Mouse (Mus musculus): Measurements from ENCODE around the gene Tnfaip1. TPM values are rescaled to one million over a fixed set of nuclear protein-coding genes. Genes with fewer than 3 reads are reported as not detected.

The Tnfaip1 gene
- polyA plus RNA-seq, 1 experiment, result 30.1 TPM

GRCm38 (mm10) chr11:78550168-78551058 lies 14.3 kb upstream of the Tnfaip1 start, which contains the start of gene Tmem97:
Gene Tmem97 (minus strand): TSS chr11:78550777.
- Histone ChIP-seq H3K4me1 (ENCODE audit: control insufficient read depth, insufficient read depth, insufficient read length, low read length) (no peaks in the 10 kb centered on the region; the same call in 1 of the 2 replicates), H3K4me3 (ENCODE audit: insufficient read depth, low read depth, low read length) (peak within 1 kb of the TSS; percentile 69), H3K27ac (replicated peaks; ENCODE audit: low read depth, low read length) (no peak within 1 kb of the TSS)

- Histone ChIP-seq H3K4me1 (ENCODE audit: control insufficient read depth, insufficient read depth, insufficient read length, low read length) (no peaks in the 10 kb centered on the region; the same call in 1 of the 2 replicates), H3K27ac (replicated peaks; ENCODE audit: low read depth, low read length) (no peak overlapping the region), H3K4me3 (ENCODE audit: insufficient read depth, low read depth, low read length) (peak overlapping the region; percentile 69)
These were observed 13.4 kb upstream of the Tnfaip1 start for GRCm38 (mm10) chr11:78549491-78549987.

- no peak overlapping the region for H3K27ac ChIP-seq (replicated peaks; ENCODE audit: low read depth, low read length)
- no peak overlapping the region for H3K4me3 ChIP-seq (ENCODE audit: insufficient read depth, low read depth, low read length)
- no peaks in the 10 kb centered on the region; the same call in 1 of the 2 replicates for H3K4me1 ChIP-seq (ENCODE audit: control insufficient read depth, insufficient read depth, insufficient read length, low read length)
These were observed 11.8 kb upstream of the Tnfaip1 start for GRCm38 (mm10) chr11:78547718-78548460.

- H3K4me3 ChIP-seq (ENCODE audit: insufficient read depth, low read depth, low read length), result no peak overlapping the region
- no peaks in the 10 kb centered on the region; the same call in 1 of the 2 replicates for H3K4me1 ChIP-seq (ENCODE audit: control insufficient read depth, insufficient read depth, insufficient read length, low read length)
- H3K27ac ChIP-seq (replicated peaks; ENCODE audit: low read depth, low read length), result no peak overlapping the region
These were observed 9.0 kb upstream of the Tnfaip1 start for GRCm38 (mm10) chr11:78545181-78545580.

GRCm38 (mm10) chr11:78544449-78545111 lies 8.4 kb upstream of the Tnfaip1 start:
- H3K4me3 ChIP-seq (ENCODE audit: insufficient read depth, low read depth, low read length), result no peak overlapping the region
- no peaks in the 10 kb centered on the region; the same call in 1 of the 2 replicates for H3K4me1 ChIP-seq (ENCODE audit: control insufficient read depth, insufficient read depth, insufficient read length, low read length)
- H3K27ac ChIP-seq (replicated peaks; ENCODE audit: low read depth, low read length), result no peak overlapping the region

GRCm38 (mm10) chr11:78540358-78540757 lies 4.2 kb upstream of the Tnfaip1 start:
- Histone ChIP-seq H3K27ac (replicated peaks; ENCODE audit: low read depth, low read length) (no peak overlapping the region), H3K4me1 (ENCODE audit: control insufficient read depth, insufficient read depth, insufficient read length, low read length) (peaks cover 3% of the 10 kb centered on the region; the same call in 1 of the 2 replicates), H3K4me3 (ENCODE audit: insufficient read depth, low read depth, low read length) (no peak overlapping the region)

- Histone ChIP-seq H3K27ac (replicated peaks; ENCODE audit: low read depth, low read length) (peak overlapping the region; percentile 72), H3K4me1 (ENCODE audit: control insufficient read depth, insufficient read depth, insufficient read length, low read length) (peaks cover 9% of the 10 kb centered on the region; the same call in 1 of the 2 replicates), H3K4me3 (ENCODE audit: insufficient read depth, low read depth, low read length) (peak overlapping the region; percentile 81)
These were observed 555 bp upstream of the Tnfaip1 start for GRCm38 (mm10) chr11:78536690-78537084.

- Histone ChIP-seq H3K4me1 (ENCODE audit: control insufficient read depth, insufficient read depth, insufficient read length, low read length) (peaks cover 9% of the 10 kb centered on the region; the same call in 1 of the 2 replicates), H3K27ac (replicated peaks; ENCODE audit: low read depth, low read length) (peak overlapping the region; percentile 96), H3K4me3 (ENCODE audit: insufficient read depth, low read depth, low read length) (peak overlapping the region; percentile 89)
These were observed 604 bp downstream of the Tnfaip1 start for GRCm38 (mm10) chr11:78535376-78536079.

GRCm38 (mm10) chr11:78534516-78534915 lies 1.6 kb downstream of the Tnfaip1 start:
- Histone ChIP-seq H3K27ac (replicated peaks; ENCODE audit: low read depth, low read length) (peak overlapping the region; percentile 96), H3K4me1 (ENCODE audit: control insufficient read depth, insufficient read depth, insufficient read length, low read length) (peaks cover 14% of the 10 kb centered on the region), H3K4me3 (ENCODE audit: insufficient read depth, low read depth, low read length) (peak overlapping the region; percentile 89)

- peaks cover 12% of the 10 kb centered on the region for H3K4me1 ChIP-seq (ENCODE audit: control insufficient read depth, insufficient read depth, insufficient read length, low read length)
- peak overlapping the region; percentile 84 for H3K27ac ChIP-seq (replicated peaks; ENCODE audit: low read depth, low read length)
- peak overlapping the region; percentile 10 for H3K4me3 ChIP-seq (ENCODE audit: insufficient read depth, low read depth, low read length)
These were observed 4.6 kb downstream of the Tnfaip1 start for GRCm38 (mm10) chr11:78531515-78531914.

- peak overlapping the region; percentile 31 for H3K4me3 ChIP-seq (ENCODE audit: insufficient read depth, low read depth, low read length)
- H3K4me1 ChIP-seq (ENCODE audit: control insufficient read depth, insufficient read depth, insufficient read length, low read length), result peaks cover 12% of the 10 kb centered on the region
- H3K27ac ChIP-seq (replicated peaks; ENCODE audit: low read depth, low read length), result peak overlapping the region; percentile 97
These were observed 5.1 kb downstream of the Tnfaip1 start for GRCm38 (mm10) chr11:78531046-78531445.

GRCm38 (mm10) chr11:78530001-78530400 lies 6.1 kb downstream of the Tnfaip1 start:
- peaks cover 12% of the 10 kb centered on the region for H3K4me1 ChIP-seq (ENCODE audit: control insufficient read depth, insufficient read depth, insufficient read length, low read length)
- peak overlapping the region; percentile 97 for H3K27ac ChIP-seq (replicated peaks; ENCODE audit: low read depth, low read length)
- H3K4me3 ChIP-seq (ENCODE audit: insufficient read depth, low read depth, low read length), result peak overlapping the region; percentile 31; the same call in 1 of the 2 replicates

- Histone ChIP-seq H3K4me1 (ENCODE audit: control insufficient read depth, insufficient read depth, insufficient read length, low read length) (peaks cover 6% of the 10 kb centered on the region), H3K27ac (replicated peaks; ENCODE audit: low read depth, low read length) (no peak overlapping the region), H3K4me3 (ENCODE audit: insufficient read depth, low read depth, low read length) (no peak overlapping the region)
These were observed 7.4 kb downstream of the Tnfaip1 start for GRCm38 (mm10) chr11:78528714-78529113.

- peaks cover under 1% of the 10 kb centered on the region; the same call in 1 of the 2 replicates for H3K4me1 ChIP-seq (ENCODE audit: control insufficient read depth, insufficient read depth, insufficient read length, low read length)
- H3K27ac ChIP-seq (replicated peaks; ENCODE audit: low read depth, low read length), result no peak overlapping the region
- no peak overlapping the region for H3K4me3 ChIP-seq (ENCODE audit: insufficient read depth, low read depth, low read length)
These were observed 11.3 kb downstream of the Tnfaip1 start for GRCm38 (mm10) chr11:78524838-78525237.
